Mouse (Mus musculus) C2C12 (cell line): ENCODE measurements at regions not wholly inside any gene's neighbourhood (a gene's known extent, or its start where the extent isn't known, plus 50 kb on each side); places are given as distances from the start of the nearest gene placed in this dataset.

Experiments
- CTCF ChIP-seq: IDR thresholded peaks from one replicate; pipeline ENCODE4 v1.5.1; 2011; ENCODE audit not compliant: control insufficient read depth, insufficient read depth, insufficient read length
- USF1 ChIP-seq: IDR thresholded peaks from one replicate; pipeline ENCODE4 v1.6.1; 2011; ENCODE audit warnings: low read depth, mild to moderate bottlenecking, control low read depth, moderate library complexity

DNA sequence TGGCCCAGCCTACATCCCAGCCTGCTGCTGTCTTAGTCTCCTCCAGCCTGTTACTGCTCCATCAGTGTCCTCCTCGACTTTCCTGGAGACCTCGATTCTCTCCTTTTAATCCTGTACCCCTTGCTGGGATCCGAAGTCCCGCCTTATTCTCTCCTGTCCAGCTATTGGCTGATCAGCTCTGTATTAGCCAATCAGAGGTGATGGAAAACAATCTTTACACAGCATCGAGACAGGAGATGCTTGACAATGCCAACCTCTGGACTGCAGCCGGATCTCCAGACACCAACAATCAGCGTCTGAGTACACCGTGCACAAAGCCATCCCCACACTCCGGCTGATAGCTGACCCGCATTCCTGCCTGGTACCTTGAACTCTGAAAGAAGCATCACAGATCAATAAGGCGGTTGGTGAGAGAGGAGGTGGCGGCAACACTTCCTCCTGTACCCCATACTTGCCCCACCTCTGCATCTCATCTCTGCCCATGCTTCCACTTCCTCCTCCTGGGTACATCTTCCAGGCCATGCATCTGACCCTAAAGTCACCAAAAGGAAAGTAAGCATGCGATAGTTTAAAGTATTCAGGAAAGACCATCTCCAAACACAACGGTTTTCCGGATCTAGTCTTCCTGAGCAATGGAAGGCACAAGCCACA lies 316.4 kb downstream of the Zfp706 start:
- TF ChIP-seq USF1 (no peak), CTCF (no peak)
